Mouse (Mus musculus) T-helper 2 cell (primary cell): ENCODE measurements around the gene Qrfpr.

Experiments
- in situ Hi-C: fragments of 300-600 bp; cut with MboI, MseI; formaldehyde crosslinking; loops from one replicate; pipeline ENCODE4 v1.15.1; 2025; ENCODE audit warnings: high pct_unique_total_duplicates

The Qrfpr gene

DNA sequence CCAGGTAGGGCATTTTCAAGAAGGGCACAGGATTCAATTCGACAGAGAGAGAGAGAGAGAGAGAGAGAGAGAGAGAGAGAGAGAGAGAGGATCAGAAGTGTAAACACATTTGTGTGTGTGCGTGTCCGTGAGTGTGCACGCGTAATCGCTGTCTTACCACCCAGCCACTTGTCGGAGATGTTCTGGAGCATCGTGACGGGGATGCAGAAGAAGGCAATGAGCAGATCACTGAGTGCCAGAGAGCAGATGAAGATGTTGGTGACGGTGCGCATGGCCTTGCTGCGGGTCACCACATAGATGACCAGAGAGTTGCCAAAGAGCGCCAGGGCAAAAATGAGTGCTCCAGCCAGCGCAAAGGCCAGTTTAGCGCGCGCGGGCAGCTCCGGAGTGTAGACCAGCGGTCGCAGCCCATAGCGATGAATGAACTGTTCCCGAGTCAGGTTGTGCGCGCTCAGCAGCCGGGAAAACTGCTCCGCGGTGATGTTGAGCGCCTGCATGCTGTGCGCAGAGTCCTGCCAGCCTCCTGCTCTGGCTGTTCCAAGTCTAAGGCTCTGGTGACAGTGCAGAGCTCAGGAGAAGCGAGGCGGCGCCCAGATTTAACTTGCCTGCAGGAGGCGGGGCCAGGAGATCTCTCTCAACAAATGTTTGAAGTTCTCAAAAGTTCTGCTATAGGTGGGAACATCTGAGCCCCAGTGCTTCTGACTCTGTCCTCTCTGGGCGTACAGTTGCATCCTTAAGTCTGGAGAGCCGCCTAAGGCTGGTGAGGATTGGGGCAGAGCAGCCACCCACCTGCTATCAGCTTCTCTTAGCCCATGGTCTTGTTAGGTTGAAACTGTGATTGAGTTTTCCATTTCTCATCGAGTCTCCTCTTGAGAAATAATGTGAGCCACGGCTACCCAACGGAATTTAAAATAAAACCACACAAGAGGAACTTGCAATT lies at the start of gene Qrfpr:
Gene Qrfpr (minus strand): TSS at position 571 of the 940 bp plus-strand sequence.
- in situ Hi-C loops = no loop called here

DNA sequence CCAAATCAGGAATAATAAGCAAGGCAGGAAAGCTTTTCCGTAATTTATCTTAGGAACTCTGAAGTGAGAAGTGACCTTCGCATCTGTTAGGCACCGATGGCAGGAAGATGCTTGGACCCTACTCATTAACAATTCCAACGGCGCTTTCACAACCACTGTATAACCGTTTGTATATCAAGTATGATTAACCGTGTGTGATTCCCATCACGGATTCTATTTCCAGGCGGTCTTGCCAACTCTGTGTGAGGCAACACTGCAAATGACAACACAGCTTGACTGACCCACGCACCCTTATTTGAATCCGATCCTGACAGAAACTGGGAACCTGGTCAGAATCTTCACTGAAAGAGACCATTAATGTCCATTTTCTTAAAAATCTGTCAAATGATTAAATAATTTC lies 41.8 kb upstream of the Qrfpr start:
- in situ Hi-C loops = no loop called here

DNA sequence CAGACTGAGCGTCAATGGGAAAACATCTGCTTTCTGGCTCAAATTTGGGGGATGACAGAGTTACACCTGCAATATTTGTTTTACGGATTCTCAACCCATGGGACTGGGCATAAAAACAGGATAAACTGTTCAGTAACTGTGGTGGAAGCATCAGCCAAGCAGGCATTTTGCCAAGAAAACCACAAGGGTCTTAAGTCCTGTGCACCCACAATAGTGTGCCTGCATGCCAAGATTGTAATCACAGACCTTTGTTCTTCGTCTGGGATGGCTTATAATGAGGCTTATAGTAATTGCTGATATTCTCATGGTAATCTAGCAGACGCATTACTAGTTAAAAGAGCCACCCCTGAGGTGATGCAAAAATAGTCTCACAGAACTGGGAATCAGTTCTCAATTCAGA lies 41.2 kb upstream of the Qrfpr start:
- in situ Hi-C loops = no loop called here

DNA sequence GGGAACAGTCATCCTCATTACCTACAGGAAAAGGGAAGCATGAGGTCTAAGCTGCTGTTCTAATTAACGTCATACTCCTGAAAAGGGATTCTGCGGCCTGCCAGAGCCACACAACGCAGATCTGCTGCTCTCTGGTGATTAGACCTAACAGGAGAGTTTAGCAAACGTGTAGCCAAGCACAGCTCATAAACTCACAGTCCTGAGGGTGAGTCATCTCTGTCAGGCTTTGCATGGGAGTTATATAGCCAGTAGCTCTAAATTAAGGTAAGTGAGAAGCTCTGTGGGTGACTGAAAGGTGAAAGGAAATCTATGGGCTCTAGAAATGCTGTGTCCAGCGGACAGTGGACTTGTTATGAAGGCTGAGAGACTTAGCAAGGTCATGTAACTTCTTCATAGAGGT lies 28.5 kb upstream of the Qrfpr start:
- in situ Hi-C loops = no loop called here

DNA sequence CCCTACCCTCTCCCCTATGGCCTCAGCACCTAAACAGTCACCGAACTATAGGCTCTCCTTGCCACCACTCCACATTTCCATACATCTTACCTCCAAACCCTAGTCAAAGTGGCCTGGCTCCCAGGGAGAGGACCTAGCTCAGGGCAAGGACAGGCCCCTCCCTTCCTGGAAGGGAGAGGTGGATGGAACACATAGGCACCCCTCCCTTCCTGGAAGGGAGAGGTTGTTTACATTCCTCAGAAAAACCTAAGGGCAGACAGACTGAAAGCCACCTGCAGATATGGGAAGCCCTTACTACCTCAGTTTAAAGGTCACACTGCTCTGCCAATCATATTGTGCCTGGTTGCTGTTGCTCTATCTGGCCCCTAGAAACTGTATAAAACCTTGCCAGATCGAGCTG lies 26.3 kb upstream of the Qrfpr start:
- in situ Hi-C loops = no loop called here

DNA sequence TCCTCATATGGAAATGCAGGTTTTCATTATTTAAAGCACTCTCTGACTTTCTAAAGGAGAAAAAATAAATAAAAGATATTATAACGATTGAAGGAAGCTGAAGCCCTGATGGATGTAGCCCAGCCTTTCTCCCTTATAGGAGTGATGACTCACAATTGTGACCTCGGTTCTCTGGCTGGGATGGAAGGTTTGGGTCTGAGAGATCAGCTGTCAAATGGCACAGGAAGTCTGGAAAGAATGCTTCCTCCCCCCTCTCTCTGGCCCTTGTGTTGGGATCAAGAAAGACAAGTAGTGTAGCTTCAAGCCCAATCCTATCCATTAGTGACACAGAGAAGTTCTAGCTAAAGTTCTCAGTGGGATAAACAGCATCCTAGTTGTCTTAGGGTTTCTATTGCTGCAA lies 7.8 kb upstream of the Qrfpr start:
- in situ Hi-C loops = no loop called here

DNA sequence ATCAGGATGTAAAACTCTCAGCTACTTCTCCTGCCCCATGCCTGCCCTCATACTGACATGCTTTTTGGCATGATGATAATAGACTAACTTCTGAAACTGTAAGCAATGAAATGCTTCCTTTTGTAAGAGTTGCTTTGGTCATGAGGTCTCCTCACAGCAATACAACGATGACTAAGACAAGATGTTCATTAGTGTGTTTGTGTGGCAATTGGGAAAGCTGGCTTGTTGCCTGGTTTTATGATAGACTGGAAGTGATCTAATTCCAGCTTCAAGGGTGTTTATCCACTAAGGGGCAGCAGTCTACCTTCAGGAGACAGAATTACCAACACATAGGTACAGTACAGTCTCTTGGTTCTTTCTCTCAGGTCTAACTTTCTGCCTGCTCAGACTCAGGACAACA lies 5.1 kb upstream of the Qrfpr start:
- in situ Hi-C loops = no loop called here

DNA sequence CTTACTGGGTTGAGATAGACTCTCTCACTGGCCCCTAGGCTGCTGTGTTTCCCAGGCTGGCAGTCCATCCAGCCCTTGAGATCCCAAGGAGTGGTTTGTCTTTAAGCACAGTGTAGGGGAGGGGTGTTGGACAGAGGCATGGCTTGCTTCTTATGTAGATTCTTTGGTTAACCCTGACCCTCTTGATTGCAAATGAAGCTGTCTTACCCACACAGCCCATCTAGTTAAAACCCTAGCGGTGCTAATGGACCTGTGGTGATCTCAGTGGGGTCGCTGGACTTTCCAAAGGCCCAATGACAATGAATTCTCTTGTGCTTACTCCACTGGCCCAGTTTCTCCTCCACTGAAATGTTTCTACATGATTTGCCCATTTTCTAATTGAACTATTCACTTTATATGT lies 1.2 kb upstream of the Qrfpr start:
- in situ Hi-C loops = no loop called here

DNA sequence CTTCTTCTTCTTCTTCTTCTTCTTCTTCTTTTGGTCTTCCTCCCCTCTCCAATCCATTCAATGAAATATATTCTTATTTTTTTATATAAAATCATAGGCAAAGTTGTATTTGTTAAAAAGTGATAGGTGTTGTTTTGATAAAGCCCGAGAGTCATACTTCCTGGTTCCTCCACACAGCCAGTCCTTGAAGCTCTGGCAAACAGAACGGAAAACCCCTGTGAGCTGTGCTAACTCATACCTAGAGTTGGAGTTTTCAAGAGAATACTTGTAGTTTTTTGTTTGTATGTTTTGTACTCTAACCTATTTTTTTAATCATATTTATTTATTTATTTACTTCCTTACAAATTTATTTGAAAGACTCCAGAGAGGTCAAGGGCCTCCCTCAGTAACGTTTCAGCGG lies 9.4 kb downstream of the Qrfpr start:
- in situ Hi-C loops = loop anchor here (5.0 kb wide), 1 partner anchor 230 kb away; no protein-coding TSS in a partner anchor

DNA sequence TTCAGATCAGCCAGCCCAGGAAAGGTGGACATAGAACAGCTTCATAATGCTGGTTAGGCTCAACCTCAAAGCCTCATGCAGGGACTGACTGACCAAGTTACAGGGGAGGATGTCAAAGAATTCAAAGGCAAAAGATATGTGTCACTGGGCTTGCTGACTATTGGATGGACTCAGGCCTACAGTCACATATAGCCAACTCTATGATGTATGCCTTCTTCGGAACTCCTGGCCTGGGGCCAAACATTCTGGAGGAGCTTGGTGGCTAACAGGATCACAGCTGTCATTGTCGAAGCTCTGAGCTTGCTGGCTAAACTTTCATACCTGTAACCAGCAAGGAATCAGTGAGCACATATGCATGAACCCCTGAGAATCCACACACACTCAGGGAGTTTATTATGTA lies 11.2 kb downstream of the Qrfpr start:
- in situ Hi-C loops = loop anchor here (5.0 kb wide), 1 partner anchor 231 kb away; no protein-coding TSS in a partner anchor

DNA sequence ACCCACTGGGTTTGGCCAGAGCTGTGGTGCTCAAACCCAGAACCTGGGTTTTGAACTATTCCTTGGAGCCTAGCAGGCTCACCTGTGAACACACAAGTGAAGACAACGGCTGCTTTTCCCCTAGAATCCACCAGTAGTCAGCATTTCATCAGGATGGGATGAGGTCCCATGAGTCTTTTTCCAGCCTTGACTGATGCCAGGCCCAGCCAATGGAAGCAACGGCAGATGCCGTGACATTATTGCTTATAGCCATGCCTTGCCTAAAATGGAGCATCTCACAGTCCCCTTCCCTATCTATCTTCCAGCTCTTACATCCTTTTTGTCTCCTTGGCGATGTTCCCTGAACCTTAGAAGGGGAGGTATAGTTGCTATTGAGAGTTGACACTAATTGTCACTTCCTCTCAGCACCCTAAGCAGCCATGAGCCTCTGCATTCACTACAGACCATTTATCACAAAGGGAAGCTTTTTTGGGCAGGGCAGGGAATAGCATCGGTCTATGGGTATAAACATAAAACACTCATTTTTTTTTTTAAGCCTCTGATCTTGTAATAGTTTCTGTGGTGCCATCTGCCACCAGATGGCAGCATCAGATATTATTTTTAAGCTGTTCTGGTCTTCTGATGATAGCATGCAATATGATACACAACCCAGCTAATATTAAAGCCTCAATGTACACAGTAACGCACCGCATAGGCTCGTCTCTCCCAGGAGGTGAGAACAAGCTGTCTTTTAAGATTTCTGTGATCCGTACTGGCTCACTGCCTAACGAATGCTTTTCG lies 12.1 kb downstream of the Qrfpr start:
- in situ Hi-C loops = loop anchor here (5.0 kb wide), 1 partner anchor 232 kb away; no protein-coding TSS in a partner anchor

DNA sequence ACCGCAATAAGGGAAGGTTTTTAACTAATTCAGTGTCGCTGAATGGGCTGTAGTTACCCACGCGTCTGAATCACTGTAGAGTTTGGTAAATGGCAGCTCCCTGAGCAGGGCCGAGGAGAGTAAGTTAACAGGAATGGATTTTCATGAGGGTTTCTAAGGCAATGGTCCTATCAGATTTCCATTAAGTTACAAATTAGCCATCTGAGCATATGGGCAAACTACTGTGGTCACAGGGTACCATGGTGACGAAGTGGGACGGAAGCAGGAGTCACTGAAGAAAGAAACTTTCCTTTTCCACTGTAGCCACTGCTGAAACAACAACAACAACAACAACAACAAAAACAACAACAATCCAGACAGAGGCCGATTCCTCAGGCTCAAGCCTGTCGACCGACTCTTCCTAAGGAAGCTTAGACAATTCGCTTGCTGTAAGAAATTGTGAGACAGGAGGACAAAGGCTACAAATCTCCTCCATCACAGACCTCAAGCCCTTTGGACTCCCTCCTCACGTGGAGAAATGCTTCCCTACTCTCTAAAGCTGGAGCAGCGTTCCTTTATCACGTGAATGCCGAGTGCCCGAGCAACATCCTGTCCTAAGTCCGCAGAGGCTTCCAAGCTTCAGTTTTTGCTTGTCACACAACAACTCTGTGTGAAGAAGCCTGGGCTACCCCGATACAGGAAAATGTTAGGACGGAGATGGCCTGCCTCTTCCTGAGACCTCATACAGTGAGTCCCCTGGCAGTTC lies 14.4 kb downstream of the Qrfpr start:
- in situ Hi-C loops = no loop called here

DNA sequence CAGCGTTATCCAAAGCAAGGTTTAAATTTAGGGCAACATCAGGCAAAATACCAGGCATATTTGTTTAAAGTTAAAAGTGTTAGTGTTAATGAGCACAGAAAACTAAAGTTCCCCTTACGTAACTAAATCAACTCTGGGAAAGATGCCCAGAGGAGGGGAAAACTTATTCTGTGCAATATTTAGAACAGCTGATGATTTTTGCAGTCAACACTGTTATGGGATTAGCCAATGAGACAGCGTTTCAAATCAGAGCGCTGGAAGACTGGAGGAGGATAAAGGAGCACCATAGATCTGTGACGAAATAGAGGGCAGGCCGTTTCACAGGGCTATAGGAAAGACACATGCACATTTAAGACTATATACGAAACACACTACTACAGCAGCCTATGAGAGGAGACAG lies 19.2 kb downstream of the Qrfpr start:
- in situ Hi-C loops = no loop called here

DNA sequence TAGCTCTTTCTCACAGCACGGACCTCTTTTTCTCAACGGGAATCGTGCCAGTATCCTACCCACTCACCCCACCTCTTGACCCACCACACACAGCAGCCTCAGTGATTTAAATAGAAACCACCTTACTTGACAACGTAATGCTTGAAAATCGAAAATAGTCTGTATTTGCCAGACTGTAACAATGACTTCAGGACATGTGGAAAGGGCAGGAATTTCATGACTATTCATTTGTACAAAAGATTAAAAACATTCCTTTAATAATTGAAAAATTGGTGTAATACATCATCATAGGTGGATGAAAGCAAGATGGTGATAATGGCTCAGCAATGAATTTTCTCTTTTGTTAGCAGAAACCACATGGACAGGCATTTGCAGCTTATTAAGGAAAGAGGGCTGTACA lies 21.0 kb downstream of the Qrfpr start:
- in situ Hi-C loops = no loop called here

DNA sequence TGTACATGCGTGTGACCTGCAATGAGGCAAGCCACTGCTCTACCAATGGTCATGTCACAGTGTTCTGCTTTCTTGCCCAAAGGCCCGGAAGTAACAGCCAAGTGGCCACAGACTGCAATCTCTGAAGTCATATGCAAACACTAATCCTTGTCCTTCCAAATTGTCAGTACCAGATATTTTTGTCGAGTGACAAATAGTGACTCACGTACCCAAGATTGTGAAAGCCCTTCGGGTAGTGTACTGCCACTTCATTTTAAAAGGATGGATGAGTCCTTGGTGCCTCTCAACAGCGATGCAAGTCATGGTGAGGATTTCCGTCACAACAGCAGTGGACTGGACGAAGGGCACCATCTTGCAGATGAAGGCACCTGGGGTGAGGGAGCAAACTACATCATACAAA lies 32.9 kb downstream of the Qrfpr start:
- in situ Hi-C loops = loop anchor here (10.0 kb wide), 1 partner anchor 256 kb away; no protein-coding TSS in a partner anchor

DNA sequence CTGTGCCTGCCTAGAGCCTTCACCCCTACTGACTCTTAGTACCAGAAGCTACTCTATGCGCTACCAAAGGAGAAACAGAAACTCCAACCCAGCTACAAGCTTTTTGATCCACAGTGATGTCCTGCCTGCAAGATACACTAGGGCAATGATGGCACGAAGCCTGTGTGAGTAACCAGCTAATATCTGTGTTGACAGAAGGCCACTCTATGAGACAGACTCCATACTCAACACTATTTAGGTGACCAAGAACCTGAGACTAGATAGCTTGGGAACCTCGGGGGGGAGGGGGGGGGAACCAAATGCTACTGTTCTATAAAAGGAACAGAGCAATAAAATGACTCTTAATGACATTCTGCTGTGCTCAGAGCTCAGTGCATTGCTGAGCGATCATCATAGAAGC lies 35.6 kb downstream of the Qrfpr start:
- in situ Hi-C loops = loop anchor here (10.0 kb wide), 1 partner anchor 258 kb away; no protein-coding TSS in a partner anchor

DNA sequence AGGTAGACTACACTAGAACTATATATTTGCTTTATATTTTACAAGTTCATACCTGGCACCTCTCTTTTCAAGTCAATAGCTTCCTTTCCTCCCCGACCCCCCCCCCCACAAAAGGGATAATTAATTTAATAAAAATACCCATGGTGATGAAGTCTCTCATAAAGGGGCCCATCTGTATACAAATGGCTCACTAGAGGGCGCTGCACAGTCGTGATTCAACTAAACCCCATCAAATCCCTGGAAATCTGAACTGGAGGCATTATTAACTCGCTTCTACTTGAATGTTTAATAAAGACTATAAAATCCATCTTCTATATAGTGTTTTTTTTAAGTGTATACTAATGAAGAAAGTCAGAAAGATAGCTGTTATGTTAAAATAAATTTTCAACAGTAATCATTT lies 40.6 kb downstream of the Qrfpr start:
- in situ Hi-C loops = loop anchor here (10.0 kb wide), 1 partner anchor 263 kb away; no protein-coding TSS in a partner anchor

DNA sequence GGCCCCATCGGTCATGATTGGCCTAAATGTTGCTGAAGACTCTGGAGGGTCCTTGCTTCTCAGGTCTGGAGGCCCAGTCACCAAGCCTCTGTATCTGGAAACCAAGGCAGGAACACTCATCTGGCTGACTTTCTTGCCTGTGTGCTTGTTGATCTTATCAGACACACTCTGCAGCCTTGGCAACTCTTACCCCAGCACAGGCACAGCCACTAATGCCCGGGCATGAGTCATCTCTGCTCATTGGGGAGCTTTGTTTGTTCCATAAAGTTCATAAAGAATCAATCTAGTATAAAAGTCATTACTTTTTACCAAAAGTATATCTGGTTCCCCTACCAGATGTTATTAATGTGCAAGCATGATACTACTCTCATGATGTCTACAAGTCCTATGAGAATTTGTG lies 48.4 kb downstream of the Qrfpr start:
- in situ Hi-C loops = no loop called here

DNA sequence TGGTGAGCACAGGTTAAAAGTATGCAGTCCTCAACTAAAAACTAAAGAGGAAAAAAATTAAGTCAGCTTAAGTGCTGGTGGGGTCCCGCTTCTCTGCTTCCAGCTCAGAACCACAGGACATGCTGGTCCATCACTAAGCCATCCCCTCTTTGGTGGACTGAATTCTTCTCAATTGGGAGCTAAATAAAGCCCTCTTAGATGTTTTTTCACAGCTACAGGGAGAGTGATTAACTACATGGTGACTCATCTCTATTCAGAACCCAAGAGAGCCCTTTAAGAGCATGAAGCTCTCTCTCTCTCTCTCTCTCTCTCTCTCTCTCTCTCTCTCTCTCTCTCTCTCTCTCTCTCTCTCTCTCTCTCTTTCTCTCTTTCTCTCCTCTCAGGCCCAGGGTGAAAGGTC lies 50.8 kb downstream of the Qrfpr start:
- in situ Hi-C loops = no loop called here

DNA sequence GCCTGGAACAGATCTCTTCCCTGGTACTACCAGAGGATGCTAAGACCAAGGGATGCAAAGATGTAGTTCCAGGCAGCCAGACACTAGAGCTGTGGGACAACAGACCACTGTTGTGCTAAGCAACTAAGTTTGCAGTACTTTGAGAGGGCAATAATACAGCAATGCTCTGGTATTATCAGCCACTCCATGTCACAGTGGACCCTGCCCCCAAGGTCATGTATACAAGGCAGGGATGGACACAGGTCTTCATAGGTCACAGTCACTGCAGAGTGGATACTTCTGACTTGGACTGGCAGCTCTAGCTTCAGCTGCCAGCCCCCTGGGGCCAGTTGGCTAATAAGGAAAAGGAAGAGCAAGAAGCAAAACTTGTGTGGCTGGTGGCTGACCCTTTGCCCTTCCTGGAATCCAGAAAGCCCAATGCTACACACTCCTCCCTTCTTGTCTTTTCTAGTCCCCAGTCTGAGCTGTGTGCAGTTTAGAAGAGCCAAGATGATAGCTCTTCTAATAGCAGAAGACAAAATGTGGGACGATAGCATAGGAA lies 51.4 kb downstream of the Qrfpr start:
- in situ Hi-C loops = no loop called here

DNA sequence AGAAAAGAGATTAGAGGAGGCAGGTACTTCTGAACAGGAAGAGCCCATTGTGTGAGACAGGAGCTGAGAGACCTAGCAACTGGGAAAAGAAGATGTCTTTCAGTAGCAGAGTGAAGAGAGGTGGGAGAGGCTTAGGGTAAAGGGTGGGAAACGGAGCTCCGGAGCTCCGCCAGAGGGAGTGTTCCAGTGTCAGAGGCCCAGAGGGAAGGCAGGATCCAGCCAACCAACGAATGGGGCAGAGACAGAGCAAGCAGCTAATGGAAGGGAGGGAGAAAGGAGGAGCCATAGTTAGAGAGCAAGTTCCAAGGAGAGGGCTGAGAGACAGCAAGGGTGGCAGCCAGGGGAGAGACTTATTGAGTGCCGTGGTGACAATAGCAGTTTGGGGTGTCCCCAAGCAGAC lies 66.8 kb downstream of the Qrfpr start:
- in situ Hi-C loops = no loop called here
